Mouse (Mus musculus): ENCODE data around the gene Olfr95. TPM values are rescaled to one million over a fixed set of nuclear protein-coding genes. Genes with fewer than 3 reads are reported as not detected.

Gene Olfr95
- polyA plus RNA-seq, 1 experiment = not detected

- no peaks in the 10 kb centered on the region for H3K27me3 ChIP-seq (ENCODE audit: control insufficient read depth, insufficient read depth, insufficient read length)
- TF ChIP-seq CEBPB (IDR thresholded peaks at IDR 0.05; ENCODE audit: insufficient read depth, poor library complexity, severe bottlenecking) = no peak
- TF ChIP-seq POLR2AphosphoS2 (IDR thresholded peaks at IDR 0.05; ENCODE audit: insufficient read length, low read depth) = no peak
- TF ChIP-seq POLR2A (IDR thresholded peaks at IDR 0.05; ENCODE audit: insufficient read length, low read depth) = no peak
- TF ChIP-seq MAX (IDR thresholded peaks at IDR 0.05; ENCODE audit: low read depth) = no peak
- no peak for TF ChIP-seq SRF (IDR thresholded peaks at IDR 0.05; ENCODE audit: control insufficient read depth, insufficient read length, low read depth)
- no peak for TF ChIP-seq E2F4 (IDR thresholded peaks at IDR 0.05; ENCODE audit: insufficient read depth)
- TF ChIP-seq TCF12 (IDR thresholded peaks at IDR 0.05; ENCODE audit: insufficient read depth, poor library complexity, severe bottlenecking) = no peak
- TF ChIP-seq MYOG (IDR thresholded peaks at IDR 0.05; ENCODE audit: control insufficient read depth in 1 of 3, insufficient read depth in 1 of 3, insufficient read length in 2 of 3, low read depth in 2 of 3) = no peak
- TF ChIP-seq MYOD1 (IDR thresholded peaks at IDR 0.05; ENCODE audit: control insufficient read depth in 1 of 3, insufficient read length in 2 of 3, low read depth in 2 of 3) = no peak
- TF ChIP-seq TCF3 (IDR thresholded peaks at IDR 0.05; ENCODE audit: insufficient read length, low read depth) = no peak
- no peak for TF ChIP-seq USF1 (IDR thresholded peaks at IDR 0.05; ENCODE audit: low read depth)
- TF ChIP-seq REST (IDR thresholded peaks at IDR 0.05; ENCODE audit: insufficient read depth, insufficient read length) = no peak
These were observed 15.8 kb downstream of the Olfr95 start for GRCm38 (mm10) chr17:37196845-37197724.

GRCm38 (mm10) chr17:37194782-37195181 lies 18.1 kb downstream of the Olfr95 start:
- Histone ChIP-seq H3K4me2 (ENCODE audit: low read depth) (no peak overlapping the region), H3K27me3 (ENCODE audit: control insufficient read depth, insufficient read depth, insufficient read length) (no peaks in the 10 kb centered on the region), H3K36me3 (ENCODE audit: control insufficient read depth, insufficient read depth) (no peaks in the 10 kb centered on the region), H3ac (ENCODE audit: control insufficient read depth, insufficient read length) (no peak overlapping the region), H3K79me2 (ENCODE audit: control insufficient read depth, insufficient read depth) (no peaks in the 10 kb centered on the region), H3K4me3 (no peak overlapping the region)
- TF ChIP-seq TCF3 (IDR thresholded peaks at IDR 0.05; ENCODE audit: insufficient read length, low read depth) (no peak), SRF (IDR thresholded peaks at IDR 0.05; ENCODE audit: control insufficient read depth, insufficient read length, low read depth) (no peak), REST (IDR thresholded peaks at IDR 0.05; ENCODE audit: insufficient read depth, insufficient read length) (no peak), POLR2AphosphoS2 (IDR thresholded peaks at IDR 0.05; ENCODE audit: insufficient read length, low read depth) (no peak), POLR2A (IDR thresholded peaks at IDR 0.05; ENCODE audit: insufficient read length, low read depth) (no peak), E2F4 (IDR thresholded peaks at IDR 0.05; ENCODE audit: insufficient read depth) (no peak), MYOG (IDR thresholded peaks at IDR 0.05; ENCODE audit: control insufficient read depth in 1 of 3, insufficient read depth in 1 of 3, insufficient read length in 2 of 3, low read depth in 2 of 3) (no peak), TCF12 (IDR thresholded peaks at IDR 0.05; ENCODE audit: insufficient read depth, poor library complexity, severe bottlenecking) (no peak), USF1 (IDR thresholded peaks at IDR 0.05; ENCODE audit: low read depth) (no peak)

More at GRCm38 (mm10) chr17:37196845-37197724, 15.8 kb downstream of the Olfr95 start:
- no peaks in the 10 kb centered on the region for H3K36me3 ChIP-seq (ENCODE audit: control insufficient read depth, insufficient read depth)
- no peak overlapping the region for H3K4me3 ChIP-seq
- H3K79me2 ChIP-seq (ENCODE audit: control insufficient read depth, insufficient read depth) = no peaks in the 10 kb centered on the region
- H3K4me2 ChIP-seq (ENCODE audit: low read depth) = no peak overlapping the region
- no peak overlapping the region for H3ac ChIP-seq (ENCODE audit: control insufficient read depth, insufficient read length)

GRCm38 (mm10) chr17:37193656-37194055 lies 19.3 kb downstream of the Olfr95 start, which contains the start of gene Ubd:
Gene Ubd (plus strand): TSS chr17:37193892.
- H3K27me3 ChIP-seq (ENCODE audit: control insufficient read depth, insufficient read depth, insufficient read length) = no peaks in the 10 kb centered on the region
- no peak within 1 kb of the TSS for H3K4me2 ChIP-seq (ENCODE audit: low read depth)
- no peak within 1 kb of the TSS for H3ac ChIP-seq (ENCODE audit: control insufficient read depth, insufficient read length)
- no peaks in the 10 kb centered on the region for H3K36me3 ChIP-seq (ENCODE audit: control insufficient read depth, insufficient read depth)
- no peak for TF ChIP-seq CEBPB (IDR thresholded peaks at IDR 0.05; ENCODE audit: insufficient read depth, poor library complexity, severe bottlenecking)
- H3K4me3 ChIP-seq = no peak within 1 kb of the TSS
- H3K79me2 ChIP-seq (ENCODE audit: control insufficient read depth, insufficient read depth) = no peaks in the 10 kb centered on the region

- Histone ChIP-seq H3K36me3 (ENCODE audit: control insufficient read depth, insufficient read depth) (no peaks in the 10 kb centered on the region), H3K79me2 (ENCODE audit: control insufficient read depth, insufficient read depth) (no peaks in the 10 kb centered on the region), H3ac (ENCODE audit: control insufficient read depth, insufficient read length) (no peak overlapping the region), H3K27me3 (ENCODE audit: control insufficient read depth, insufficient read depth, insufficient read length) (no peaks in the 10 kb centered on the region), H3K4me2 (ENCODE audit: low read depth) (no peak overlapping the region), H3K4me3 (no peak overlapping the region)
- TF ChIP-seq MAX (IDR thresholded peaks at IDR 0.05; ENCODE audit: low read depth) = no peak
- no peak for TF ChIP-seq REST (IDR thresholded peaks at IDR 0.05; ENCODE audit: insufficient read depth, insufficient read length)
- no peak for TF ChIP-seq TCF12 (IDR thresholded peaks at IDR 0.05; ENCODE audit: insufficient read depth, poor library complexity, severe bottlenecking)
- TF ChIP-seq USF1 (IDR thresholded peaks at IDR 0.05; ENCODE audit: low read depth) = no peak
- TF ChIP-seq TCF3 (IDR thresholded peaks at IDR 0.05; ENCODE audit: insufficient read length, low read depth) = no peak
- TF ChIP-seq POLR2AphosphoS2 (IDR thresholded peaks at IDR 0.05; ENCODE audit: insufficient read length, low read depth) = no peak
- no peak for TF ChIP-seq POLR2A (IDR thresholded peaks at IDR 0.05; ENCODE audit: insufficient read length, low read depth)
- TF ChIP-seq MYOD1 (IDR thresholded peaks at IDR 0.05; ENCODE audit: control insufficient read depth in 1 of 3, insufficient read length in 2 of 3, low read depth in 2 of 3) = no peak
- no peak for TF ChIP-seq MYOG (IDR thresholded peaks at IDR 0.05; ENCODE audit: control insufficient read depth in 1 of 3, insufficient read depth in 1 of 3, insufficient read length in 2 of 3, low read depth in 2 of 3)
- no peak for TF ChIP-seq E2F4 (IDR thresholded peaks at IDR 0.05; ENCODE audit: insufficient read depth)
- TF ChIP-seq CEBPB (IDR thresholded peaks at IDR 0.05; ENCODE audit: insufficient read depth, poor library complexity, severe bottlenecking) = no peak
These were observed 19.9 kb downstream of the Olfr95 start for GRCm38 (mm10) chr17:37193032-37193431.

GRCm38 (mm10) chr17:37190711-37191110 lies 22.2 kb downstream of the Olfr95 start:
- Histone ChIP-seq H3K27me3 (ENCODE audit: control insufficient read depth, insufficient read depth, insufficient read length) (no peaks in the 10 kb centered on the region), H3K4me3 (no peak overlapping the region), H3ac (ENCODE audit: control insufficient read depth, insufficient read length) (no peak overlapping the region), H3K4me2 (ENCODE audit: low read depth) (no peak overlapping the region), H3K36me3 (ENCODE audit: control insufficient read depth, insufficient read depth) (no peaks in the 10 kb centered on the region), H3K79me2 (ENCODE audit: control insufficient read depth, insufficient read depth) (no peaks in the 10 kb centered on the region)
- no peak for TF ChIP-seq MAX (IDR thresholded peaks at IDR 0.05; ENCODE audit: low read depth)
- no peak for TF ChIP-seq MYOD1 (IDR thresholded peaks at IDR 0.05; ENCODE audit: control insufficient read depth in 1 of 3, insufficient read length in 2 of 3, low read depth in 2 of 3)
- no peak for TF ChIP-seq USF1 (IDR thresholded peaks at IDR 0.05; ENCODE audit: low read depth)
- TF ChIP-seq TCF12 (IDR thresholded peaks at IDR 0.05; ENCODE audit: insufficient read depth, poor library complexity, severe bottlenecking) = no peak
- TF ChIP-seq TCF3 (IDR thresholded peaks at IDR 0.05; ENCODE audit: insufficient read length, low read depth) = no peak
- TF ChIP-seq POLR2A (IDR thresholded peaks at IDR 0.05; ENCODE audit: insufficient read length, low read depth) = no peak
- TF ChIP-seq E2F4 (IDR thresholded peaks at IDR 0.05; ENCODE audit: insufficient read depth) = no peak
- no peak for TF ChIP-seq SRF (IDR thresholded peaks at IDR 0.05; ENCODE audit: control insufficient read depth, insufficient read length, low read depth)

All from myocyte (in vitro differentiated cells).